Mouse (Mus musculus): ENCODE results near the gene Tbc1d8.
A peak's percentile ranks its signal among the peaks of the same experiment; 100 is the strongest.

Gene Tbc1d8

DNA sequence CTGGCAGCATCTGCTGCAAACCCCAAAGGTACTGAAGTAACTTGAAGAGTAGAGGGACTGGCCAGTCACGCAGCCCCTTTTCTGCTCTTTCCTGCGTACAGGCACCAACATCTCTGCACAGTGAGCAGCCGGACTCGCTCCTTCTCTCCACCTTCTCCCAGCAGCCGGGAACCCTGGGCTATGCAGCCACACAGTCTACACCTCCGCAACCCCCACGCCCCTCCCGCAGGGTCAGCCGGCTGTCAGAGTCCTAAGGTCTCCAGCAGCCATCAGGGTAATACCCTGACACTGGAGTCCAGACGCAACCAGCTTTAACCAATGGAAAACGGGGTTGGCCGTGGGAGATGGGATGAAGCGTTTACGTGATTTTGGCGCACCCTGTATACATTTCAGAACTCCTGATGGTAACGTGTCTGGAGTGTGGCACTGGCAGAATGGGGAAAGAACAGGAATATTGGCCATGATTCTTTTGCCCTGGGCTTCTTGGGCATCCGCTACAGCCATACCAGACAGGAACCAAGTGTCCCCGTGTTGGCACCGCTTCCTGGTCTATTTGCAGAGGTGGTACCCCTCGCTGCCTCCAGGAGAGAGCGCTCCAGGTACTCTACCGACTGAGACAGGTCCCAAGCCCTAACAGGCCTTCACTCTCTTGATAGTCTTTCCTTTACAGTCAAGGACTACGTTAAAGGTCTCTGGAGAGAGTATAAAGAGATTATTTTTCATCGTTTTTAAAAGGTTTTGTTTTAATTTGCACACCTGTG is 116.6 kb downstream of the Tbc1d8 start:
- no peak for DNase-seq (ENCODE audit: low spot score)

DNA sequence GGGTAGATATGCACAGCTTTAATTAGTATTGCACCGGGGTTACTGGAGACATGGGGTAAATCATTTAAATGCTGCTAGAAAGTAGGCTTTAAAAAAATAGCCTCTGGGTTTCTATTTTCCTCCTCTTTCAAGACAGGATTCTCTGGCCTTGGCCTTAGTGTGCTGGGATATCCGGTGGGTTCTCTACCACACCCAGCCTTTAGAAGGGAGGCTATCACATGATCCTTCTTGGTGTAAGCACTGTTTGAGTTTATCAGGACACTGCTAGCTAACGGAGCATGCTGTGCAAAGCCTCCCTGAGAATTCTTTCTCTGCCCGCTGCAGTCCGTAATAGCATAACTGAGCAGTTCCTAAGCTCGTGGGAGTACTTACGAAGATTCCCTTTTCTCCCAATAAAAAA is 129.1 kb downstream of the Tbc1d8 start:
- DNase-seq (ENCODE audit: low spot score): no peak

DNA sequence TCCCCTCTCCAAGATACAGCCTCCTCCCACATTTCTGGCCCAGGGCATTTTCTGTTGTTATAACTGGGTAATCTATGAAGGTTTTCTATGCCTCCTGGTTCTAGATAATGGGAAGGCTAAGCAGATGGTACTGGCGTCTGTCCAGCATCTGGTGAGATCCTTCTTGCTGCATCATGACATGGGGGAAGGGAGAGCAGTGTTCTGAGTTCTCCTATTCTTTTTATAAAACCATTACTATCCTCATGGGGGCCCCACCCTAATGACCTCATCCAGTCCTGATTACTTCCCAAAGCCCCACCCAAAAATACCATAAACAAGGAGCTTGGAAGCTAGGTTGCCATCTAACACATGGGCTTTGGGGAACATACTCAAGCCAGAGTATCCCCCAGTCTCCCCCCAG is 129.6 kb downstream of the Tbc1d8 start:
- no peak for DNase-seq (ENCODE audit: low spot score)

DNA sequence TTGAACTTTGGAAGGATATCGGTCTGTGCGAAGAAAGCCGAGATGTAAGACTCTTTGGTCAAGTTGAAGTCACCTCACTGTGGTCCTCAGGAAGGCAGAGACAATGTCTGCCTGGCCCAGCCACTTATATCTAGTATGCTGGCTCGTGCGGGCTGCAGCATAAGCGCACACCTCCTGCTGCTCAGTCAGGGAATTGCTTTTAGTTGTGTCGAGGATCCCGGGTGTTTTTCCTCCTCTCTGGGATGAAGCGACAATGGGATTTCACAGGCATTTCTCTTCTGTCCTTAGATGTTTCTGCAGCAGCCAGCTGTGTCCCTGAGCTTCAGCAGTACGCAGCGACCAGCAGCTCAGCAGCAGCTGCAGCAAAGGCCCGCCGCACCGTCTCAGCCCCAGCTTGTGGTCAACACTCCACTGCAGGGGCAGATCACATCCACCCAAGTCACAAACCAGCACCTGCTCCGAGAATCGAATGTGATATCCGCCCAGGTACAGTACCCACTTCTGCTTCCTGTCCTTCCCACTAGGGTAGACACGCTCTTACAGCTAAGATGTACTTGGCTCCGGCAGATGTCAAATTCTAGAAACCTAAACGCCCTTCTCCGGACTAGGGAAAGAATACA is 133.5 kb downstream of the Tbc1d8 start:
- no peak for DNase-seq (ENCODE audit: low spot score)

DNA sequence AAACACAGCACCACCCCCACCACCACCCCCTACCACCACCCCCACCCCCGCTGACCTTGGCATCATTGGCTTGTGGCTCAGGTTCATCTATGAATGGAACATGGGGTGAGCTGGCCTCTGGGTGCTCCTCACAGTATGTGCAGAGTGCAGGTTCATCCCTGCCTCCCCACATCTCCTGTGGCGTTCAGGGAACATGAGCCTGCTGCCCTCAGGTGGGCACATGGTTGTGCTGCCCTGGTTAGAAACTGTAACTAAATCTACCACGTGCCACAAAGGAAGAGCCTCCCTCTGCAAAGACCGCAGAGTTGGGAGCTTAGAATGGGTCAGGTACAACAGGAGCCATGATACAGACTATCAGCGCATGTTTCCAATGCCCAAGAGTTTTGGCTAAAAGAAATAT is 135.3 kb downstream of the Tbc1d8 start:
- no peak for DNase-seq (ENCODE audit: low spot score)

DNA sequence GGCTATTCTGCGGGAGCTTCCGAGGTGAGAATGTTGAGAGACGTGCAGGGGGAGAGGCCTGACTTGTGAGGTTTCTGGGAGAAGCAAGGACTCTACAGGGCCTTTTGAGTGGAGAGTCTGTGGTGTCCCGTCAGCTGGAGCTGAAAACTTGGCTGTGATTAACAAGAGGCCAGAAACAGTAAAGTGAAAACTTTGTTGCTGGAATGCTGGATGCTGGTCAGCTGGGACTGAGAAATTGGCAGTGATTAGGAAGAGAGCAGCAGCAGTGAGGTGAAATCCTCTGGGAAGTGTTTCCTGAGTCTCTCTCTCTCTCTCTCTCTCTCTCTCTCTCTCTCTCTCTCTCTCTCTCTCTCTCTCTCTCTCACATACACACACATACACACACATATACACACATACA is 136.7 kb downstream of the Tbc1d8 start:
- no peak for DNase-seq (ENCODE audit: low spot score)

DNA sequence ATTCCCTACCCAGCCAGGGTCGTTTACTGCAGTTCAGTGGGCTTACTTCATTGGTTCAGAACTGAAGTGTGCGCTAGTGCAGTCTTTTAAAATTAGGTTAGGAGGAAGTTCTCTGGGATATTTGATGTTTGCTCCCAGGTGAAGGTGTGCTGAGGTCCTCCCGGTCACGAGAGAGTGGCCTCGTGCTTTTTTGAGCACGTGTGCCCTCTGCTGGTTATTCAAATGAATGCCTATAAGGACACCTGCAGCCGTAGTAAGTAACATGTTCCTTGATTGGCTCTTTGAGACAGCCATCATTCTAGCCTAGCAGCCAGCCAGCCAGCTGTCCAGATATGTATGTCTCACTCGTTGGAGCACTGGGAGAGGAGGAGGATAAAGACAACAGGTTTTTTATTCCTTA is 137.9 kb downstream of the Tbc1d8 start:
- peak; percentile 37 for DNase-seq (ENCODE audit: low spot score)

DNA sequence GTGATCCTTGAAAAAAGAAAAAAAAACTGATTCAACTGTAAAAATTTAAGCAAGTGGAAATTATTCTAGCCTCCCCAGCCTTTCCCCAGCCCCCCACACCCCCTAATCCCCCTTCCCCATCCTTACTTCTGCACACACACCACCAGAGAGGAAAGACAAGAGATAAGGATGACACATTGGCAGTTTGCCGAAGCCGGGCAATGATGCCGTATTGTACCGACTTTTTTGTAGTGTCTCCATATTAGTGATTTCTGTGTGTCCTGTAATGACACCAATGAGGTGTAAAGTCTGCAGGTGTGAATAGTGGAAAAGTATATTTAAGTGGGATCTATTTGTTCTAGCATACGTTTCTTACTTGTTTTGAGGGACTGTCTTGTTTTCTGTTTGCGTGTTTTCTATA is 138.4 kb downstream of the Tbc1d8 start:
- no peak for DNase-seq (ENCODE audit: low spot score)

DNA sequence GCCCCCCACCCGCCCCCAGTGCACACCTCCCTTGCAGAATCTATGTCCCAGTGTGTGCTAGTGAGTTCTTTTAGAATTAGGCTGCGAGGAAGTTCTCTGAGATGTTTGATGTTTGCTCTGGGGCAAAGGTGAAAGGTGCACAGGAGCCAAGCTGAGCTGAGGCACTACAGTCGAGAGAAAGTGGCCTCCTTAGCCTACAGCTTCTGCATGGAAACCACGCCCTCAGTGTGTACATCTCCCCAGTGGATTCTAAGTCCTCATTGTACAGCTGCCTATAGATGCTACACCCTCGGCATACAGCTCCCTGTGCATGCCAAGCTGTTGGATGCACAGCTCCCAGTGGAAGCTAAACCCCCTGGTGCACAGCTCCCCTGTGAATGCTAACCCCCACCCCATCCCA is 139.1 kb downstream of the Tbc1d8 start:
- no peak for DNase-seq (ENCODE audit: low spot score)

DNA sequence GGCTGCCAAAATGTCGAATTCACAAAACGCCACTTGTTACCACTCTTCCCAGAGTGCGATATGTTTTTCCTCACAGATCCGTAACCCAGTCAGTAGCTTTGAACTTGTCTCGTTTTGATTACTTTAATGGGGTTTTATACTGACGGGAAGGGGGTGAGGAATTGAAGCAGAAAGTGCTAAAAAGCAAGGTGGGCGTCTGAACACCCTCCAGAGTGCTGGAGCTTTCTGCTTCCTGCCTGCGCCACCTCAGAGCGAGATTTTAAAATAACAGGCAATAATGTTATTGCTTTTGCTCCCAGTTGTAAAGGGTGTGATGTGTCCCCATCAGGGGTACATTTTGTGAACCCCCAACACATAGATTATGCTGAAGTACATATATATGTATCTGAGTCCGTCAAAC is 139.7 kb downstream of the Tbc1d8 start:
- no peak for DNase-seq (ENCODE audit: low spot score)

DNA sequence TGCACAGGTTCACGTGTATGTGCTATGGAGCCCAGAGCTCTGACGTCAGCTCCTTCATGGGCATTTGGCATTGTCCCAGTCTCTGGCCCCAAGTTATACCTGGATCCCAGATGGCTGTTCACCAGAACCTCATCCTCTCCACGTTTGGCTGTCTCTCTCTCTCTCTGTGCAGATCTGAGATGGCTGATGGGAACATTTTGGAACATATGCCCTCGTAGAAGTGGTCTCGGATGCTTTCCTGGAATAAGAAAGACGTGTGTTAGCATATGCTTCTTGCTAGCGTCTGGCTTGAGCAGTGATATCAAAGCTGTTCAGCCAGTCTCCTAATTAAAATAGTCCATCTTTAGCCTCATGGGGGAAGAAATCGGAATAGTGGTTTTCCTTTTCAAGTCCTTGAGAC is 141.8 kb downstream of the Tbc1d8 start:
- no peak for DNase-seq (ENCODE audit: low spot score)

DNA sequence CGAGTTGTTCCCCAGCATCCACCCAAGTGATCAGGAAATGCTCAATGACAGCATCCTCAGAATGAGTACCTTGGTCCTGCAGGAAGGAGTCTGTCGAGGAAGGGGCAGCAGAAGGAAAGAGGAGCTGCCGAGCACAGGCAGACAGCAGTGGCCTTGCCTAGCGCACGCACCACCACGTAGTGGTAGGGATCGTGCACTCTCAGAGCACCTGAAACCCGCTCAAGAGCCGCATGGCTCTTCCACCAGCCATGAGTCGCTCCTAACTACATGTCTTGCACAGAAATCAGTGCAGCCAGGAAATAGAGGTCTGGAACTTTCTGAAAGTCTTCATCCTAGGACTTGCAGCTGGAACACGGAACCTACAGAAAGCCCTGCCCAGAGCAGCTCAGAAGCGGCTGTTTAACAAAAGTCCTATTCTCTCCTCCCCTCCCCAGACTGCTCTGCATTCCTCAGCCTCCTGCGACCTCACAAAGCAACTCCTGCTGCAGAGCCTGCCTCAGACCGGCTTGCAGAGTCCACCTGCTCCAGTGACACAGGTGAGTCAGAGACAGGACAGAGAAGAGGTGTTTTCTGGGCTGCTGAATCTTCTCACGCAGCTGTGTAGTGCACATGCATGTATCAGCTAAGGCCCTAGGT is 142.9 kb downstream of the Tbc1d8 start:
- no peak for DNase-seq (ENCODE audit: low spot score)

DNA sequence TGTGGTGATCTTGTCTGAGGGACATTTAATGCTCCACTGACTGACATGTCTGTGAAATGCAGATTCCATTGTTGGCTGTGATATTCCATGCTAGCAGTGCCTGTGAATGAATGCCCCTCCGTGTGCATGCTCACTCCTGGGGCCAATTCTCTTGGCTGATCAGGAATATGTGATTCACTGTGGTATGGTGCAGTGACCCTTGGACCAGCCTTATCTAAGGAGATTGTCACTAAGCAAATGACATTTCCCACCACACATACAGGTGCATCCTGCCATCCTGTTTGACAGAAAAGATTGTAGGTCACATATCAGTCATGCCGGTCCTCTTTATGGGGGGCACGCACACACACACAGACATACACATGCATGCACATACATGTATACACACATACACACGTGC is 146.1 kb downstream of the Tbc1d8 start:
- no peak for DNase-seq (ENCODE audit: low spot score)

DNA sequence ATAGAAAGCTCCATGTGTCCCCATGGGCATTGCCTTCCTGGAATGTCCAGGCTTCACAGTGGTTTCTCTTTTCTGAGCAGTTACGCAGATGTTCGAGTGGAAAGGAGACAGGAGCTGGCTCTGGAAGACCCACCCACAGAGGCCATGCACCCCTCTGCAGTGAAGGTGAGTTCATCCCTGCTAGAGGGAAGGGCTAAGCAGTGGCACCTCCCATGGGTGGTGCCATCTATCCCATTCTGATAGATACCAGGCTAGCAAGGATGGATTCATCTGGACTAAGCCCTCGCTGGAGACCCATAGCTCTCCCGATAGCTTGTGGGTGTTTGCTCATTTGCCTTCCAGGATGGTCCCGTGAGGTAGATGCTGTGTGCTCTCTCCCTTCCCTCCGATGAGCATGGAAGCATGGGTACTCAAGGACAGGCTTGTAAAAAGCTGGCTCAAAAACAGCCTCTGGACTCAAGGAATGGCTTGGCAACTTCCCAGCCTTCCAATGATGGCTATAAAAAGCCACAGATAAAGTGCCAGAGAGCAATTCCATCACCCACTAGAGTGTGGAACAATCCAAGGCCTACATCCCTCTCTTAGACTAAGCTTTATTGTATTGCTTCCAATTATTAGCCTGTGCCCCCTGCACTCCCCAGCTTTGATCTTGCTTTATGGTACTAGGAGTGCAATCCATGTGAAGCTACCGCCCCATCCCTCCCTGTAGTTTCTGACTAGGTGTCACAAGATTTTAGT is 147.5 kb downstream of the Tbc1d8 start:
- DNase-seq (ENCODE audit: low spot score): no peak

DNA sequence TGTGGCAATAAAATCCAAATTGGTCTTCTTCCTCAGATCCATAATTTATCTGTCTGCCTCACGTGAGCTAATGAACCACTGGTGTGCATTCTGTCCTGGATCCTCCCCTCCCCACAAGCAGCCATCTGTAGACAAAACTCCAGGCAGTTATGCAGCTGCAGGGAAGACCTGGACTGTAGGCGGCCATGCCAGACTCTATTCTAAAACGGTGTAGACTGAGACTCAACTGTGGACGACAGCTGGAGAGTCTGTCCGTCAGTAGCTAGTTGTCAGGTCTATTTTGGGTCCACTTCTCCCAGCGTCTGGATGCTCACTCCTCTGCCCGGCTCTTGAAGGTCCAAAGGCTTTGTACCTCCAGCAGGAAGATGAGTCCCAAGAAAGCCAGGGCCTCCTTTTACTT is 151.0 kb downstream of the Tbc1d8 start:
- DNase-seq (ENCODE audit: low spot score): no peak

DNA sequence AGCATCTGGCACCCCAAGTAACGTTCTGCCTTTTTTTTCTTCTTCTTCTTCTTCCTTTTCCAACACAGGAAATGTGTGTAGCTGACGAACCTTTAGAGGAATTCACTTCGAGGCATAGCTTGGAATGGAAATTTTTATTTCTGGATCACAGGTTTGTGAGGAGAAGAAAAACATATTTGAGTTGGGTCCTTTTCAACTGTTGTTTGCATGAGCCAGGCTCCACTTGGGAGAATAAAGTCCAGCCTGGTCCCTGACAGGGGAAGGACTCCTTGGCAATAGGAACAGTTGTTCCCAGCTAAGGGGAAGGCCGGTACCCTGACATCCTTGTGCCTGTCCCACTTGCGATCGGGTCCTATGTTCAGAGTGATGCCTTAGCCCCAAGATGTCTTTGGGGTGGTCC is 153.3 kb downstream of the Tbc1d8 start:
- DNase-seq (ENCODE audit: low spot score): no peak

DNA sequence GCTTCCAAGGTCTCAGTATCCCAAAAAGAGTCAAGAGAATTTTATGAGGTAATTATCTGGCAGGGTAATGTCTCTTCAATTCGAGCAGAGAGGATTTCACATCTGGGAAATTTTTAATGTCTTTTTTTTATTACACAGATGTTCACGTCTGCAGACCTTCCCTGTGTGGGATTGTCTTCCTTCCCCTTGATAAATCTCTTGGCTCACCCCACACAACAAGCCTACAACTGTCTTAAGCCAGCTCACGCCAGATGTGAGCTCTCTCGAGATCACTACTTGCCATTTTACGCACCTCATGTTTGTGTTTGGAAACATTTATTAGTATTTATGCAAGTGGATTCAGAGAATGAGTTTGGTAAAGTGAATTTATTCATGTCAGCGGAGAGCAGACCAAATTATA is 156.6 kb downstream of the Tbc1d8 start:
- DNase-seq (ENCODE audit: low spot score): no peak
